Mouse (Mus musculus): ENCODE results near the gene Ksr1.

DNA sequence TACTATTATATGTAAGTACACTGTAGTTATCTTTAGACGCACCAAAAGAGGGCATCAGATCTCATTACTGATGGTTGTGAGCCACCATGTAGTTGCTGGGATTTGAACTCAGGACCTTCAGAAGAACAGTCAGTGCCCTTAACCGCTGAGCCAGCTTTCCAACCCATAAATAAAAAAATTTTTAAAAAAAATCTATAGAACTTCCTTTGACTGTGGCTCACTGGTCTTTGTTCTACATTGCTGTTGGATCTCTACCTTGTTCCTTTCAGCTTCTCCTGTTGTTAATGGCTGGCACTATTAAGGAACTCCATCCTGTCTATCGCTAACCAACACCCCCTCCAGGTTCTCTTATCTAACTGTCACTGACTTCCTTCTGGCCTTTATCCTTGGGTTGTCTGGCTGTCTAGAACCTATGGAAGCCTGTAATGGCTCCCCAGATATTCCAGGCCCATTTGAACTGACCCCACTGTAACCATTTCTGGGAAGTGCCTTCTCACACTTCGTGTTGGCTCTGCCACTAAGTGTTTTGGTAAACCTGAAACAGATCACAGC is 166.0 kb downstream of the Ksr1 start:
- TF ChIP-seq MYOD1 (IDR thresholded peaks at IDR 0.05; ENCODE audit: control insufficient read depth, insufficient read length, low read depth), result no peak
- TF ChIP-seq CTCF (IDR thresholded peaks at IDR 0.05; ENCODE audit: control insufficient read depth, insufficient read depth, insufficient read length), result no peak
- no peak for TF ChIP-seq FOSL1 (IDR thresholded peaks at IDR 0.05; ENCODE audit: insufficient read depth, low read length, poor library complexity, severe bottlenecking)
- no peak for TF ChIP-seq USF1 (IDR thresholded peaks at IDR 0.05; ENCODE audit: low read depth)
- no peak for TF ChIP-seq CEBPB (IDR thresholded peaks at IDR 0.05; ENCODE audit: low read depth)
- no peak for TF ChIP-seq MYOG (IDR thresholded peaks at IDR 0.05; ENCODE audit: control insufficient read depth, extremely low read depth, insufficient read length)
